Mouse (Mus musculus): ENCODE data around the gene Atf2. TPM values are rescaled to one million over a fixed set of nuclear protein-coding genes. Genes with fewer than 3 reads are reported as not detected.

Gene Atf2
- polyA plus RNA-seq, 3 experiments from 2014 or later, result 57.6 to 91.8 (median 67.1) TPM

- ATAC-seq, result no peak
Measured at GRCm38 (mm10) chr2:73774786-73775682, 117.4 kb downstream of the Atf2 start, which contains the start of gene Chn1. TSS of gene Chn1 (minus strand) at chr2:73775346.

GRCm38 (mm10) chr2:73772945-73773344 lies 119.5 kb downstream of the Atf2 start:
- ATAC-seq, result no peak

- no peak for ATAC-seq
Measured at GRCm38 (mm10) chr2:73768669-73769068, 123.8 kb downstream of the Atf2 start.

Other genes starting within 250 kb of the Atf2 start
- 1 to 10 TPM in 2 of 3 experiments, under 1 TPM in 1; 0.57 to 4.3 (median 2.3) TPM for gene Chn1, start 117.3 kb downstream of the Atf2 start, polyA plus RNA-seq (2017; shearing (Covaris generic))
- 100 to 1,000 TPM; 353 to 522 (median 373) TPM for gene Atp5g3, start 18.7 kb upstream of the Atf2 start, polyA plus RNA-seq (2017; shearing (Covaris generic))

Measured in inflammation-experienced regulatory T-cells, adult 6 months (primary cell).